Mouse (Mus musculus) large intestine, adult 2 months (tissue): ENCODE measurements around the gene Cd4. TPM values are rescaled to one million over a fixed set of nuclear protein-coding genes. Genes with fewer than 3 reads are reported as not detected.
A peak's percentile ranks its signal among the peaks of the same experiment; 100 is the strongest.

Experiments used
- DNase-seq: peaks from one replicate; pipeline ENCODE4 v3.0.0-alpha.2; 2012; ENCODE audit warnings: low read depth, low spot score
- WGBS: fragments of 180-500 bp; shearing (Covaris S2); methylation state at CpG from one replicate; pipeline ENCODE4 v1.1.7; 2018; 5-methylcytosine and 5-hydroxymethylcytosine counted together
- polyA plus RNA-seq: library from polyadenylated mRNA; depleted of rRNA; stranded (reverse); fragments of >200 nt; gene quantifications from 2 replicates; pipeline ENCODE4 v1.2.3, GENCODE M21; 2012

The Cd4 gene
- polyA plus RNA-seq, 1 experiment: 6.7 TPM

GRCm38 (mm10) chr6:124916695-124917517 lies 28.9 kb upstream of the Cd4 start:
- DNase-seq: no peak
- WGBS: under 1% methylated on average over 61 of the region's 67 CpGs

DNA sequence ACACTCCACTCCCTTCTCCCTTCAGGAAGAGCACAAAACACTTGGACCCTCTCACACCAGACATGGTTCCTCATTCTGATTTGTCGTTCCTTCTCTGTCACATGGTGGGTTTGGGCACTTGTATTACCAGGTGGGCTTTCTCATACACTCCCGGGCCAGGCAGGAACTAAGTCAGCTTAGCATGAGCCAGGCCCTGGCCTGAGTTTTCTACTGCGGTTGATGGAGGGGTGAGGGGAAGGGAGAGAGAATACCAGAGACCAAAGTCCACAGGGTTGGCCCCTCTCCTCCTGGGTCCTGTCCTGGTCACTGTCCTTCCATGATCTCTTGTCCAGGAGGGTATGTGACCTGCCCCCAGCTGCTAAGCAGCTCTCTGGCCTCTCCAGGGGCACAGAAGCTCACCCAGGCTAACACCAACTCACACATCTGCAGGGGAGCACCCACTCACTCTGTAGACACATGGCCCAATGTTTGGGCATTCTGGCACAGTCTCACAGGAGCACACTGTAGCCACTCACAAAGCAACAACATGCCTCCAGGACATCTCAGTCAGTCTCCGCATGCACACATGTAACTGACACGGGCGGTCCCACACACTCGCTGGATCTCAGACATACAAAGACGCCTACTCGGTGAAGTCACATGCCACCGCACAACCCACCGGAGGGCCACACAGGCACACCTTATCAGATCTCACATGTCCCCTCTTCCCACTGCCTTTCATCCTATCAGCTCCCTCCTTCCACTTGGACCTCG lies 28.1 kb upstream of the Cd4 start:
- WGBS: 2% methylated on average over 12 of the region's 12 CpGs
- DNase-seq: no peak

- WGBS: 11% methylated on average over 22 of the region's 22 CpGs
- no peak for DNase-seq
Measured at GRCm38 (mm10) chr6:124915160-124915941, 27.3 kb upstream of the Cd4 start.

- 86% methylated on average over 7 of the region's 7 CpGs for WGBS
- no peak for DNase-seq
Measured at GRCm38 (mm10) chr6:124914511-124914910, 26.5 kb upstream of the Cd4 start.

GRCm38 (mm10) chr6:124913721-124914285 lies 25.8 kb upstream of the Cd4 start:
- DNase-seq: no peak
- 70% methylated on average over 14 of the region's 14 CpGs for WGBS

- no peak for DNase-seq
- WGBS: 52% methylated on average over 6 of the region's 6 CpGs
Measured at GRCm38 (mm10) chr6:124913214-124913613, 25.2 kb upstream of the Cd4 start.

DNA sequence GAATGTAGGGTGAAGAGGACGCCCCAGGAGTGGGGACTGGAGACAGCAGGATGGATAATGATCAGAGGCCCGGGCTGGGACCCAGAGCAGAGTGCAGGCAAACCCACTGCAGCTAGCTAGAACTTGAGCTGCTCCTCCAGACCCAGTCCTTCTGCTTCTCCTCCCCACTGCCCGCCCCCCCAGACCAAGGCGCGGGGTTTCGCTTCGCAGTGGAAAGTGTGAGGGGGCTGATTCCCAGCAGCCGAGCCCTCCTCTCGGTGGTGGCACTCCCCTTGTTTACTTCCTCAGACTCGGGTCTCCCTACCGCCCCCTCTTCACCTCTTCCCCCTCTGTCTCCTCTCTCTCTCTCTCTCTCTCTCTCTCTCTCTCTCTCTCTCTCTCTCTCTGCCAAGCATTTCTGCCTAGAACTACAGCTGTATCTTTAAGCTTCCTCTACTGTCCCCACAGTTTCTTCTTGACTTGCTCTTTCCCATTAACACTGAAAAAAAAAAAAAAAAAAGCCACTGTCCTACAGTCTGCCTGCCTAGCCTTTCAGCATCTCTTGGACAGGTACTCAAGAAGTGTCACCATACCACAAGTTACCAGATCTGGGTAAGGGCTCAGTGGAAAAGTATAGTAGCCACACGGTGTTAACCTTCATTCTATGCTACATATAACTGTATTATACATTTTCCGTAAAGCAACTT lies 23.7 kb upstream of the Cd4 start, which contains the start of gene Lag3:
TSS of gene Lag3 (minus strand) at position 173 of the 686 bp plus-strand sequence.
- no peak for DNase-seq
- 44% methylated on average over 13 of the region's 13 CpGs for WGBS

DNA sequence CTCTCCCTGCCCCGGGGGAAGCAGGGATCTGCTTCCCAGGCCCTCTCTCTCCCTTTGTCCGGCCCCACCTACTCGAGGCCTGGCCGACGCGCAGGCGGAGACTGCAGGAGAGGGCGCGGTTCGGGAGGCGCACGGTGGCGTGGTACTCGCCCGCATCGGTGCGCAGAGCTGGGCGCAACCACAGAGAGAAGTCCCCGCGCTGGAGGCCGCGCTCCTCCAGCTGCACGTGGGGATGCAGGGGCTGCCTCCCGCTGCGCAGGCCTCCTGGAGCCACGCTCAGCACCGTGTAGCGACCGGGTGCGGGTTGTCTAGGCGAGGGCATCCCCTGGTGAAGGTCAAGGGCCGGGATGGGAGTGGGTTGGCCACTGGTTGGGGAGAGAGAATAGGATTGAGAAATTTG lies 22.0 kb upstream of the Cd4 start:
- DNase-seq: no peak
- WGBS: 24% methylated on average over 32 of the region's 32 CpGs

DNA sequence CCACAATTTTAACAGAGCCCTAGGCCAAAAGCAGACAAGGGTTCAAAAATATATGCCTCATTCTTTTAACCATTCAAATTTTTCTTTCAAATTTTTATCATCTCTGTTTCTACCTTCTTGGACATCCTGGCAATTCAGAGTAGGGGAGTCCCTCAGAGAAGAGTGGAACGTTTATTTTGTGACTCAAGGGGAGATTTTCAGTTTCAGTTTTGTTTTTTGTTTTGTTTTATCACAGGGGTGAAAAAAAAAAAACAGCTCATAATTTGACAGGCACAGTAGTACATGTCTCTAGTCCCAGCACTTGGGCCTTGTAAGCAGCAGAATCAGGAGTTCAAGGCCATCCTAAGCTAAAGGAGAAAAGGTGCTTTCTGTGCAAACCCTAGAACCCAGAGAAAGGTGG lies 19.7 kb upstream of the Cd4 start:
- DNase-seq: no peak
- WGBS: 18% methylated on average over 1 of the region's 1 CpGs

DNA sequence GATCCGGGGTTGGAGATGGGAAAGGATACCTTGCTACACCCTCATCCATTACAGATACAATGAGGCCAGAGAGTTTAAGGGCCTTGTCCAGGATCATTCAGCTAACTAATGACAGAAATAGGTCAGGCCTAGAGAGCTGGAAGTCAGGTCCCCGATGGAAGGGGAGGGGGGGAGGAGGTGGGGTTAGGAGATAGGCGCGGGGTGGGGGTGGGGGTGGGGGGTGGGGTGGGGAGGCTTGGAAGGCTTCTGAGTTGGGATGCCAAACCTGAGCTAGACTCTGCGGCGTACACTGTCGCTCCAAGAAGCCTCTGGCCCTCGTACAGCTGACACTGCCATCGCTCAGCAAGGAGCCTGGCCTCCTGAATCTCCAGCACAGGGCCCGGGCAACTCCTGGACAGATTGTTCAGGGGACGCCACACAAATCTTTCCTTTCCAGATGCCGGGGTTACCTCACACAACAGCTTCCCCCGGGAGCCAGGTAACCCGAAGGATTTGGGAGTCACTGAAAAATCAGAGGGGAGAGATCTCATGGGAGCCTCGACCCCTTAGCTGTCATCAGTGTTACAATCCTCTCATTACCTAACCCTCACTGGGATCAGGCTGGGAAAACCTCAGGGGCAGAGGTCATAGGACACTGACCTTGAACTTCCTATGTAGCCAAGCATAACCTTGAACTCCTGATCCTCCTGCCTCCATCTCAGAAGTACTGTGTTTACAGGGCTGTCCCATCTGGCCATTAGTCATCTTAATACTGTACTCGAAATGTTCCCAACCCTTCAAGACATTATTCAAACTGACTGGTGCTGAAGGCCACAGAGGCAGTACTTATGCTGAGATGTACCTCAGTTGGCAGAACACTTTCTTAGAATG lies 17.2 kb upstream of the Cd4 start:
- 64% methylated on average over 16 of the region's 16 CpGs for WGBS
- no peak for DNase-seq

DNA sequence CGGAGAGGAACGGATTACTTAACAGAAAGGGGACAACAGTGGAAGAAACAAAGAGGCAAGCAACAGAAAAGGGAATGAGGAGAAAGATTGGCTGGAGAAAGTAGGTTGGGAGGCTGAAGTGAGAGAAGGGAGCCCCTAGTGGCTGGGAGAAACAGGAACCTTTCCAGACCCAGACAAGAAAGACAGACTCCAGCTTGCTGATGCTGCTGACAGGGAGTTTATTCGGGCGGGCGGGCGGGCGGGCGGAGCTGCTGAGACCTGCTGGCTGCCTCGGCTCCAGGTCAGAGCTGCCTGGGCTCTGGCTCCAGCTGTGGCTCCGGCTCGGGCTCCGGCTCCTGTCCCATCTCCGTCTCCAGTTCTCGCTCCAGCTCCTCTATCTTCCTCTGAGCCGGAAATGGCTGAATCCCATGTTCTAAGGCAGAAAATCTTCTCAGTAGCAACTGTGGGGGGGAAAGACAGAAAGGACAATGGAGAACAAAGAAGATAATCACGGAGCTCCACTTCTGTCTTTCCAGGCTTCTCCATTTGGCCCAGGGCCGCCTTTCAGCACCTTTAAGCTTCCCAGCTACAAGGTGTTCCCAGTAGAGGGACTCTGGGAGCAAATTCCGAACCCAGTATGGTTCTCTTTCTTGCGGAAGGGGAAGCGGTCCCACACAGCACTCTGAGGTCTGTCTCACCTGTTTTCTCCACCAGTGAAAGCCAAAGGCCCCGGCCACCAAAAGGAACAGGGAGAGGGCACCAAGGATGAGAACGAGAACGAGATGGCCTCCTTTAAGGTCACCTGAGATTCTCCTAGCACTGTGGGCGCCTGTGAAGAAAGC lies 16.4 kb upstream of the Cd4 start:
- WGBS: 8% methylated on average over 24 of the region's 24 CpGs
- peak; percentile 48 for DNase-seq

DNA sequence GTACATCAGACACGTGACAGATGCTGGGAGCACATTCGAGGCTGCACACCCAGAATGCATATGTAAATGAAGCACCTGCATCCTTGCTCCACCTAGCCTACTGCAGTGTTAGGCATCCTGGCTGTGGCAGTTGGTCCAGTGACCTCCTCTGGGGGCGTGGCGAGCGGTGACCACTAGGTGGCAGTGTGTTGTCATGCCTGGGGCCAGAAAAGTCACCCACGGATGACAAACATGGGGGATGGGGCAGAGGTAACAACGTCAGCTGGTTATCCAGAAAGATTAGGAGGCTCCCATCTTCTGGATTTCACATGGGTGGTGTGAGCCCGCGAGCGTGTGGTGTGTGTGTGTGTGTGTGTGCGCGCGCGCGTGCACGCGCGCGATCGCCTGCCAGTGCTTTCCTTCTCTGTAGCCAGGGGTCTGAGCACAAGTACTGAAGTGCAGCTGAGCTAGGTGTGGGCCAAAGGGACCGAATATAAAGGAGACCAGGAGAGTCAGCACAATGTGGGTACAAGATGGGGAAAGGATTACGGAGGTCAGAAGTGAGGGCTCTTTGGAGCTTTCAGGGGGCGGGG lies 15.6 kb upstream of the Cd4 start:
- WGBS: under 1% methylated on average over 23 of the region's 23 CpGs

DNA sequence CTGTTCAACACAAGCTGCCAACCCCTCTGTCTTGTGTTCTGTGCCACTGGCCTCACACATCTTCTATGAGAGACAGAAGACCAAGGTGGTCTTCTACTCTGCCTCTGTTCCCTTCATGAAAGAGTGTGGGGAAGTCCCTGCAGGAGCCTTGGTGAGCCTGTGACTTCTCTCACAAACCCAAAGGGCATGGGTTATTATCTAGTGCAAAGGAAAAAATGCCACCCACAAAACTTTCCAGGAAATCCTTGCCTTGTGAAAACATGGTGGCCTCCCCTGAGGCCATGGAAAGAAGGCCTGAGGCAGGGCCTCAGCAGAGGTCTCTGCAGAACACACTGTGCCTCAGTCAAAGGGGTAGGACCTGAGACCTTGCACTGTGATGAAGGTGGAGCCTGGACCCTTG lies 13.8 kb upstream of the Cd4 start:
- DNase-seq: no peak

More for the DNA sequence above, 15.6 kb upstream of the Cd4 start:
- DNase-seq: peak; percentile 89

DNA sequence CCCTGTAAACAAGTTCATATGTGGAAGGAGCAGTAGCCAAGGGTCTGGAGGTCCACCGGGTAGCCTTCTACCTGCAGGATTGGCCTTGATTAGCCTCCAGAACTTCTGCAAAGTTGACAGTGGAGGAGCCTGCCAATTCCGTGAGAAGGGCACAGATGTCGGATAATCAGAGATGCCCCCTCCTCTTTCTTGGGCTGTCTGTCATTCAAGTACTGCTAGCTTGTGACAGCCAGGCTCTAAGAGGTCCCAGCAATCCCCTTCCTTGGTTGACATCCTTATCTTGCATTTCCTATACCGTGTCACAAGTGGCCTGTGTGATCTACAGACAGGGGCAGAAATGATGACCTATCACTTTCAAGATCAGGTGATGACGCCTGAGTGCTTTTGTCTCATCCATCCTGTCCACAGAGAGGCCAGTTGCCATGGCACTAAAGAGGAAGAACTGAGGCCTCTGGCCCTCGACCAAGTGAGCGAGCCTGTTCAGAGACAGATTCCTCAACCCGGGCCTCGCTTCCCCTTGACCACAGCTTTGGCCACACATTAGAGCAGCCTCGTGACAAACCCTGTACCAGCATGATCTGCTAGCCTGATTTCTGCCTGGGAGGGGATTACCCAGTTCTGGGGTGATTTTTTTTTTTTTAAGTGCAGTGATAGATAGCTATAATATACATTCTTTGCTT lies 12.9 kb upstream of the Cd4 start:
- WGBS: 70% methylated on average over 10 of the region's 10 CpGs
- no peak for DNase-seq

DNA sequence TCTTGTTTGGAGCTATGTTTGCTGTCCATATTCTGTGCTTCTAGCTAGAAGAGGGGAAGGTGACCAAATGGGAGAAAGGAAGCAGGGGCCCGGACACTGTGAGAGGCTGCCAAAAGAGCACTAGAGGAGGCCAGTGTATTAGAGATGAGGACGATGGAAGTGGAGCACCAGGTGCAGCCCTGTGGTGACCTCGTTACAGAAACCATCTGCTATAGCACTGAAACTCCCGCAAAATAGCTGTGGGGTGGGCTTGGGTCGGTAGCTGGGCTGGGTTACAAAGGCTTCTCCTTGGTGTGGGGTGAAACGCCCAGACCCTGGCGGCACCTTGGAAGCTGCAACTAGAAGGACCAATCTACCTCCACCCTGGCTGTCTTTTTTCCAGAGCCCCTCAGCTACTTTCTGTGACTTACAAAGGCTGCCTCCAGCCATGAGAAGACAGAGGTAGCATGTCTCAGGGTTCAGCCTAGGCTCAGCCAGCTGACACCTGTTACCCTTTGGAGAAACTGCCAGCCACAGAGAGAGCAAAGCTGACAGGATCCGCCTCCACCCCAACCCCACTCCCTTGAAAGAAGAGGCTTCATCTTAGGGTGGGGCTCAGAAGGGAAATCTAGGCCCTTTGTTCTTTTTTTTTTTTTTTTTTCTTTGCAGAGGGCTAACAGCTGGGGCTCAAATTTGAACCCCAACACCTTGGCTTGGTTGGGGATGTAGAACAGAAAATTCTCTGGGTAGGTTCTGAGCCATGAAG lies 12.2 kb upstream of the Cd4 start:
- DNase-seq: no peak
- WGBS: 66% methylated on average over 8 of the region's 8 CpGs

DNA sequence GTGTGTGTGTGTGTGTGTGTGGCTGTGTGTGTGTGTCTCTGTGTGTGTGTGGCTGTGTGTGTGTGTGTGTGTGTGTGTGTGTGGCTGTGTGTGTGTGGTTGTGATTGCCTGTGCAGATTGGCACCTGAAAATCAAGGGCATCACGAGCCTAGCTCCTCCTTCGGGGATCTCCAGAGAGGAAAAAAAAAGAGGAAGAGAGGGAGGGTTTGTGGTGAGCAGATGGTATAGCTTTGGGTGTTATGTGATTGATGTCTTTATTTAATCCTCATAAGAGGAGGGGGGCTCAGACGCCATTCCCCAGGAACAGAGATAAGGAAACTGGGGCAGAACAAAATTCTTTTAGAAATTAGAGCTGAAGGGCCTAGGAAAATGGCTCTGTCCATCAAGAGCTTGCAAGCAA lies 10.3 kb upstream of the Cd4 start:
- no peak for DNase-seq
- 58% methylated on average over 3 of the region's 3 CpGs for WGBS
